Mouse (Mus musculus) lung, adult 2 months (tissue): ENCODE measurements around the gene 5430419D17Rik.

Experiments
- CTCF ChIP-seq: fragments of 200-500 bp; IDR thresholded peaks from 2 replicates; pipeline ENCODE4 v1.5.1; 2011; ENCODE audit warnings: mild to moderate bottlenecking, low read length, control low read depth; ENCODE audit not compliant: insufficient read depth
- POLR2A ChIP-seq: fragments of 200-500 bp; IDR thresholded peaks from 2 replicates; pipeline ENCODE4 v1.6.1; 2011; ENCODE audit warnings: low read depth, mild to moderate bottlenecking, control low read depth, low read length, borderline replicate concordance; ENCODE audit errors: extremely low read depth

GRCm38 (mm10) chr7:131303340-131303739 is 129.1 kb downstream of the 5430419D17Rik start:
- TF ChIP-seq CTCF (no peak), POLR2A (no peak)
